Mouse (Mus musculus): ENCODE data around the gene Tspan7. TPM values are rescaled to one million over a fixed set of nuclear protein-coding genes. Genes with fewer than 3 reads are reported as not detected.

Tspan7 gene
- polyA plus RNA-seq (2011; ENCODE audit: insufficient read depth, insufficient read length, low replicate concordance, missing spikeins), result 1.5 and 4.6 TPM in 2 replicates

DNA sequence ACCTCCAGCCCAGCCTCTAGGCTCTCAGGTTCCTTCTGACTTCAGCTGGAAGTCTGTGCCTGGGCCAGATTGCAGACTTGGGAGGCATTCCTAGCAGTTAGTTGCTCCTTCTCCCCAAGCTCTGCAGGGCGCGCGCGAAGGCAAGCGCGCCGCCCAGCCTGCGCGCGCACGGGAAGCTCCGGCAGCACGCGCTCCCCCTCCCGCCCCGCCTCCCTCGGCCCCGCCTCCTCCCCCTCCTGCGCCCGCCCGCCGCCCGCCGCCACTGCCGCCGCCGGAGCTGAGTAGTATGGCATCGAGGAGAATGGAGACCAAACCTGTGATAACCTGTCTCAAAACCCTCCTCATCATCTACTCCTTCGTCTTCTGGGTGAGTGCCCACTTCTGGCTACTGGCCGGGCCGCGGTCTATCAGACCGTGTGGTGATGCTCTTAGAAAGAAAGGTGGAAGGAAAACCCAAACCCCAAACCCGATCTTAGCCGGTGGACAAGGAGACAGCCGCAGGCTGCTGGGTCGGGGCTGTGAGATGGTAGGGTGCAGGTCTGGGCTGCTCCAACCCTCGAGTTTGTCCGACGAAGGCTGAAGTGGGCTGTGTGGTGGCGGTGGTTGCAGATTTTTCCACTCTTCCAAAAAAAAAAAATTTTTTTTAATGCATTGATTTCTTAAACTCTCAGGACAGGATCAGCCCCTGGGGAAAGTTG is at the start of gene Tspan7:
TSS of gene Tspan7 (plus strand) at position 287 of the 698 bp plus-strand sequence.
- WGBS, result 10% methylated on average over 29 of the region's 41 CpGs
- no peak within 1 kb of the TSS for H3K27ac ChIP-seq (ENCODE audit: control insufficient read depth, insufficient read depth, low read depth, low read length, poor library complexity)
- no peaks in the 10 kb centered on the region for H3K4me1 ChIP-seq (ENCODE audit: control insufficient read depth, insufficient read depth, low read length)
- TF ChIP-seq CTCF (IDR thresholded peaks at IDR 0.05; ENCODE audit: control insufficient read depth, insufficient read depth, low read length) (no peak), POLR2A (IDR thresholded peaks at IDR 0.05; ENCODE audit: borderline replicate concordance, control insufficient read depth, low read depth, low read length) (no peak)
- H3K4me3 ChIP-seq (replicated peaks; ENCODE audit: control insufficient read depth, low read depth, low read length), result peak within 1 kb of the TSS; percentile 6

GRCm38 (mm10) chrX:10449323-10449980 is 35.5 kb upstream of the Tspan7 start:
- Histone ChIP-seq H3K4me3 (replicated peaks; ENCODE audit: control insufficient read depth, low read depth, low read length) (no peak overlapping the region), H3K27ac (ENCODE audit: control insufficient read depth, insufficient read depth, low read depth, low read length, poor library complexity) (no peak overlapping the region), H3K4me1 (ENCODE audit: control insufficient read depth, insufficient read depth, low read length) (no peaks in the 10 kb centered on the region)
- 83% methylated on average over 10 of the region's 10 CpGs for WGBS
- TF ChIP-seq POLR2A (IDR thresholded peaks at IDR 0.05; ENCODE audit: borderline replicate concordance, control insufficient read depth, low read depth, low read length), result no peak
- no peak for TF ChIP-seq CTCF (IDR thresholded peaks at IDR 0.05; ENCODE audit: control insufficient read depth, insufficient read depth, low read length)

DNA sequence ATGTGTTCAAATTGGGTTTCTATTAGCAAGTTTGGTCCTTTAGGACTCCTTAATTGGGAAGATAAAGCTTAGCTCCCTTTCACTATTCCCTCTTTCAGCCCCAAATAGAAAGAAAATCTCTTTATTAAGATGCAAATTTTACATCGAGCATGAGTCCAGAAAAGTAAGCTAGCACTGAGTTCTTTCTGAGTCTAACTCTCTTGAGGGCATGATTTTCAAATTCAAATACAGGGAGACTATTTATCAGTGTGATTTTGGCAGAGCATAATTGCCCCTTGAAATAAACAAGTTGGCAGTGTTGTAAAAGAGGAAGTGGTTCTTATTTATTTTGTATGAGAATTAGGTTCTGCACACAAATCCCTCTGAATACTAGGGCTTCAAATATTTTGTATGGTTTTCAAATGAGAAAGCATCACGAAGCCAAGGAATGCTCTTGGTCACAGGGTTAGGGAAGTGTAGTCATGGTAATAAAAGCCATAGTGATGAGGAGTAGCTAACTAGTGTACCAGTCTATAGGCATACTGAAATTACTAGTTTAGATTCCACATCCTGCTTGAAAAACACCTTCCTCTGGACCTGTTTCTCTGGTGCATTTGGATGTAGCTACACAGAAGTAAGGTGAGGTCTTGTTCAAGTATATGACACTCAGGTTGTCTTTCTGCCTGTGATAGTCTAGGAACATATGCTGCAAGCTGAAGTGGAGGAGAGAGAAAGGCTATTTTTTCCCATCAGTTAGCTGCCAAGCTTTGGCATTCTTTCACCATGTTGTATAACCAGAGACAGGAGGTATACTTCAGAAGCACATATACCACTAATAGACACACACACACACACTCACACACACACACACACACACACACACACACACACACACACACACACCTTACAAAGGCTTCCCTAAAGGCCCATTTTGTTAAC is 34.6 kb upstream of the Tspan7 start:
- no peak overlapping the region for H3K4me3 ChIP-seq (replicated peaks; ENCODE audit: control insufficient read depth, low read depth, low read length)
- WGBS, result 61% methylated on average over 2 of the region's 2 CpGs
- TF ChIP-seq CTCF (IDR thresholded peaks at IDR 0.05; ENCODE audit: control insufficient read depth, insufficient read depth, low read length) (no peak), POLR2A (IDR thresholded peaks at IDR 0.05; ENCODE audit: borderline replicate concordance, control insufficient read depth, low read depth, low read length) (no peak)
- H3K4me1 ChIP-seq (ENCODE audit: control insufficient read depth, insufficient read depth, low read length), result no peaks in the 10 kb centered on the region
- H3K27ac ChIP-seq (ENCODE audit: control insufficient read depth, insufficient read depth, low read depth, low read length, poor library complexity), result no peak overlapping the region

- Histone ChIP-seq H3K27ac (ENCODE audit: control insufficient read depth, insufficient read depth, low read depth, low read length, poor library complexity) (no peak overlapping the region), H3K4me3 (replicated peaks; ENCODE audit: control insufficient read depth, low read depth, low read length) (no peak overlapping the region), H3K4me1 (ENCODE audit: control insufficient read depth, insufficient read depth, low read length) (no peaks in the 10 kb centered on the region)
- TF ChIP-seq CTCF (IDR thresholded peaks at IDR 0.05; ENCODE audit: control insufficient read depth, insufficient read depth, low read length) (no peak), POLR2A (IDR thresholded peaks at IDR 0.05; ENCODE audit: borderline replicate concordance, control insufficient read depth, low read depth, low read length) (no peak)
- WGBS, result 58% methylated on average over 1 of the region's 1 CpGs
Observed at GRCm38 (mm10) chrX:10453798-10454197, 31.2 kb upstream of the Tspan7 start.

DNA sequence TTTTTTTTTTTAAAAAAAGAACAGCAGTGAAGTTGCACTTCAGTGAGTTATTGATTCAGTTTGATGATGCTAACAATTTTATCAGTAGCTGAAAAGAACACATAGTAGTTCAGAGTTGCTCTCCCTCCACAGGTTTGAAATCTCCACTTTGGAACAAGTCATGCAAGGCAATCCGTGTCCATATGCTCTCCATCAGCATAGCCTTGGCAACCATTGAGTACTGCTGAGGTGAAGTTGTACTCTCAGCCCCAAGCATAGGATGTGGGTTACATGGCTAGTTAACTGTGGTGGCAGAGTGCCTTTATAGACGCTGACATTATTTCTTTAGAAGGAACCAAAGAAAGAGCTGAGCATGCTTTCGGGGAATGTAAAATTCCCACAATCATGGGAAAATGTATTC is 27.7 kb upstream of the Tspan7 start:
- TF ChIP-seq CTCF (IDR thresholded peaks at IDR 0.05; ENCODE audit: control insufficient read depth, insufficient read depth, low read length) (no peak), POLR2A (IDR thresholded peaks at IDR 0.05; ENCODE audit: borderline replicate concordance, control insufficient read depth, low read depth, low read length) (no peak)
- Histone ChIP-seq H3K27ac (ENCODE audit: control insufficient read depth, insufficient read depth, low read depth, low read length, poor library complexity) (no peak overlapping the region), H3K4me3 (replicated peaks; ENCODE audit: control insufficient read depth, low read depth, low read length) (no peak overlapping the region), H3K4me1 (ENCODE audit: control insufficient read depth, insufficient read depth, low read length) (no peaks in the 10 kb centered on the region)
- WGBS, result 83% methylated on average over 3 of the region's 3 CpGs

DNA sequence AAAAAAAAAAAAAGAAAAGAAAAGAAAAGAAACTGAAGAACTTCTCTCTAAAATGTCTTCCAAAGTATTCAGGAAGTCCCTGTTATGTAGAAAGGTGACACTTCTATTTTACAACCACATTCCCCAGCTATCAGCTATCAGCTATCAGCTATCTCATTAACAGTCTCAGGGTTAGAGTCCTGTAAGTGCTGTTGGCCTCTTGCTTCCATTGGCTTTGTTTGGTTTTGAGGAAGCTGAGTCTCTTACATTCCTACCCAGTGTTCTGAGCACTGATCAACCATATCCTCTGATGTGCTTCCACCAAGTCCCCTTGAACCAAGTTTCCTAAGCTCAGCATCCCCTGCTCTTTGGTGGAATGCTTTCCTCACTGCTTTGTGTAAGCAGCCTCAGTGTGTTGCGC is 7.9 kb upstream of the Tspan7 start:
- no peak for TF ChIP-seq POLR2A (IDR thresholded peaks at IDR 0.05; ENCODE audit: borderline replicate concordance, control insufficient read depth, low read depth, low read length)
- no peak for TF ChIP-seq CTCF (IDR thresholded peaks at IDR 0.05; ENCODE audit: control insufficient read depth, insufficient read depth, low read length)
- H3K4me3 ChIP-seq (replicated peaks; ENCODE audit: control insufficient read depth, low read depth, low read length), result no peak overlapping the region
- WGBS, result 77% methylated on average over 1 of the region's 1 CpGs
- no peaks in the 10 kb centered on the region for H3K4me1 ChIP-seq (ENCODE audit: control insufficient read depth, insufficient read depth, low read length)
- H3K27ac ChIP-seq (ENCODE audit: control insufficient read depth, insufficient read depth, low read depth, low read length, poor library complexity), result no peak overlapping the region

DNA sequence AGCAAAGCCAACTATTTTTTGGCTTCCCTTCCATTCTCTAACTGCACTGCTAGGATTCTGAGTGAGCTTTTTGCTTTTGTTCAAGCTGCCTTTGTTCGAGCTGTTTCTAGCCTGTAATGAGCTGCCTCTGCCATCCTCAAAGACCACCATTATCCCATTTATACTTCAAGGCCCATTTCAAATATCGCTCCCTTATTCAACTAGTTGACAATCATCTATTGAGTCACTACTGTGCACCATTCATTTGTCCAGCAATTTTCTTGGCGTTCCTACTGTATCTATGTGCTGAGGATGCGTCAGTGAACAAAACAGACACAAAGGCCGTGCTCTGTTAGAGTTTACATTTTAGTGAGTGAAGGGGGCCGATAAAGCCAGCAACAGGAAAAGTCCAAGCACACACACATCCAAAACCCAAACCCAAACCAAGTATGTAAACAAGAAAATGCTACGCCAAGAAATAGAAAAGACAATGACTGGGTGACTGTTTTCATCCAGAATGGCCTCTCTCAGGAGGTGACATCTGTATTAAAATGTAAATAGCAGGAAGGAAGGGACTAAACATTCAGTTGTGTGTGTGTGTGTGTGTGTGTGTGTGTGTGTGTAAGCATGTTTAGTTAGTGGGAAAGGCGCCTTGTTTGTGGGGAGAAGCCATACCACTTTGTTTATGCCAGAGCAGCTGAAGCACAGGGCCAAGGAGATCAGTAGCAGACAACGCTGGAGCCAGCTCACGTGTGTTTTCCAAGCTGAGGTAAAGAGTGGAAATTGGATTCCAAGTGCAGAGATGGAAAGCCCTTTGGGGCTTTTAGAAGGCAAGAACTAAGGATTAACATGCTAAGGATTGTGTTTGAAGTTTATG is 5.7 kb upstream of the Tspan7 start:
- H3K4me1 ChIP-seq (ENCODE audit: control insufficient read depth, insufficient read depth, low read length), result no peaks in the 10 kb centered on the region
- no peak for TF ChIP-seq CTCF (IDR thresholded peaks at IDR 0.05; ENCODE audit: control insufficient read depth, insufficient read depth, low read length)
- no peak for TF ChIP-seq POLR2A (IDR thresholded peaks at IDR 0.05; ENCODE audit: borderline replicate concordance, control insufficient read depth, low read depth, low read length)
- H3K27ac ChIP-seq (ENCODE audit: control insufficient read depth, insufficient read depth, low read depth, low read length, poor library complexity), result no peak overlapping the region
- 87% methylated on average over 10 of the region's 10 CpGs for WGBS
- no peak overlapping the region for H3K4me3 ChIP-seq (replicated peaks; ENCODE audit: control insufficient read depth, low read depth, low read length)
